Mouse (Mus musculus): ENCODE data around the gene Tmem54. TPM values are rescaled to one million over a fixed set of nuclear protein-coding genes. Genes with fewer than 3 reads are reported as not detected.

The Tmem54 gene
- polyA plus RNA-seq, 1 experiment from 2014 or later = 0.96 TPM

- Histone ChIP-seq H3K4me3 (ENCODE audit: low read length) (peak overlapping the region; percentile 5), H3K4me1 (ENCODE audit: control insufficient read depth, insufficient read depth, low read length) (peaks cover 15% of the 10 kb centered on the region), H3K9ac (ENCODE audit: low read length) (no peak overlapping the region), H3K27me3 (ENCODE audit: control insufficient read depth, insufficient read depth, low read length) (peaks cover 19% of the 10 kb centered on the region), H3K36me3 (ENCODE audit: control insufficient read depth, insufficient read depth) (no peaks in the 10 kb centered on the region), H3K9me3 (replicated peaks; ENCODE audit: control insufficient read depth, low read length) (no peaks in the 10 kb centered on the region), H3K27ac (ENCODE audit: low read length) (no peak overlapping the region), H3K4me2 (ENCODE audit: low read depth, low read length) (peak overlapping the region; percentile 36)
- ATAC-seq (replicated peaks; ENCODE audit: extremely low read depth, insufficient read depth, low FRiP score) = 0 out of 2 replicates have a peak, but pooled peaks have one; percentile 46
- 3% methylated on average over 17 of the region's 17 CpGs for WGBS
Observed at GRCm38 (mm10) chr4:129130755-129131303, 25.5 kb downstream of the Tmem54 start.

- peaks cover 25% of the 10 kb centered on the region for H3K4me1 ChIP-seq (ENCODE audit: control insufficient read depth, insufficient read depth, low read length)
- peak; percentile 16; the same call in 1 of the 2 replicates for ATAC-seq (replicated peaks; ENCODE audit: extremely low read depth, insufficient read depth, low FRiP score)
Observed at GRCm38 (mm10) chr4:129134799-129135585, 29.6 kb downstream of the Tmem54 start.

GRCm38 (mm10) chr4:129135637-129136036, 30.3 kb downstream of the Tmem54 start:
- ATAC-seq (replicated peaks; ENCODE audit: extremely low read depth, insufficient read depth, low FRiP score) = no peak
- no peak overlapping the region for H3K4me2 ChIP-seq (ENCODE audit: low read depth, low read length)

More at GRCm38 (mm10) chr4:129134799-129135585, 29.6 kb downstream of the Tmem54 start:
- Histone ChIP-seq H3K9ac (ENCODE audit: low read length) (no peak overlapping the region), H3K4me3 (ENCODE audit: low read length) (peak overlapping the region; percentile 15; the same call in 1 of the 2 replicates), H3K4me2 (ENCODE audit: low read depth, low read length) (peak overlapping the region; percentile 49), H3K36me3 (ENCODE audit: control insufficient read depth, insufficient read depth) (no peaks in the 10 kb centered on the region), H3K27ac (ENCODE audit: low read length) (no peak overlapping the region), H3K27me3 (ENCODE audit: control insufficient read depth, insufficient read depth, low read length) (peaks cover 16% of the 10 kb centered on the region), H3K9me3 (replicated peaks; ENCODE audit: control insufficient read depth, low read length) (no peaks in the 10 kb centered on the region)
- 10% methylated on average over 15 of the region's 15 CpGs for WGBS

GRCm38 (mm10) chr4:129136189-129136578, 30.8 kb downstream of the Tmem54 start:
- H3K4me2 ChIP-seq (ENCODE audit: low read depth, low read length) = peak overlapping the region; percentile 74
- no peaks in the 10 kb centered on the region for H3K36me3 ChIP-seq (ENCODE audit: control insufficient read depth, insufficient read depth)
- whole genome bisulfite sequencing = 22% methylated on average over 9 of the region's 9 CpGs
- H3K9me3 ChIP-seq (replicated peaks; ENCODE audit: control insufficient read depth, low read length) = no peaks in the 10 kb centered on the region
- H3K27me3 ChIP-seq (ENCODE audit: control insufficient read depth, insufficient read depth, low read length) = peaks cover 16% of the 10 kb centered on the region
- peaks cover 25% of the 10 kb centered on the region for H3K4me1 ChIP-seq (ENCODE audit: control insufficient read depth, insufficient read depth, low read length)
- peak overlapping the region; percentile 79 for H3K9ac ChIP-seq (ENCODE audit: low read length)
- peak overlapping the region; percentile 58 for H3K4me3 ChIP-seq (ENCODE audit: low read length)
- no peak overlapping the region for H3K27ac ChIP-seq (ENCODE audit: low read length)
- ATAC-seq (replicated peaks; ENCODE audit: extremely low read depth, insufficient read depth, low FRiP score) = no peak

More at GRCm38 (mm10) chr4:129135637-129136036, 30.3 kb downstream of the Tmem54 start:
- no peak overlapping the region for H3K9ac ChIP-seq (ENCODE audit: low read length)
- H3K4me3 ChIP-seq (ENCODE audit: low read length) = no peak overlapping the region
- H3K36me3 ChIP-seq (ENCODE audit: control insufficient read depth, insufficient read depth) = no peaks in the 10 kb centered on the region
- WGBS = 54% methylated on average over 2 of the region's 2 CpGs
- H3K27ac ChIP-seq (ENCODE audit: low read length) = no peak overlapping the region
- no peaks in the 10 kb centered on the region for H3K9me3 ChIP-seq (replicated peaks; ENCODE audit: control insufficient read depth, low read length)
- peaks cover 16% of the 10 kb centered on the region for H3K27me3 ChIP-seq (ENCODE audit: control insufficient read depth, insufficient read depth, low read length)
- H3K4me1 ChIP-seq (ENCODE audit: control insufficient read depth, insufficient read depth, low read length) = peaks cover 21% of the 10 kb centered on the region

- no peaks in the 10 kb centered on the region for H3K36me3 ChIP-seq (ENCODE audit: control insufficient read depth, insufficient read depth)
- no peaks in the 10 kb centered on the region for H3K9me3 ChIP-seq (replicated peaks; ENCODE audit: control insufficient read depth, low read length)
- H3K27me3 ChIP-seq (ENCODE audit: control insufficient read depth, insufficient read depth, low read length) = peaks cover 16% of the 10 kb centered on the region
- ATAC-seq (replicated peaks; ENCODE audit: extremely low read depth, insufficient read depth, low FRiP score) = 0 out of 2 replicates have a peak, but pooled peaks have one; percentile 24
- H3K4me1 ChIP-seq (ENCODE audit: control insufficient read depth, insufficient read depth, low read length) = peaks cover 30% of the 10 kb centered on the region
- H3K4me3 ChIP-seq (ENCODE audit: low read length) = peak within 1 kb of the TSS; percentile 58
- H3K9ac ChIP-seq (ENCODE audit: low read length) = peak within 1 kb of the TSS; percentile 79
- 2% methylated on average over 27 of the region's 80 CpGs for WGBS
- 0 out of 2 replicates have a peak within 1 kb of the TSS, but pooled peaks have one; percentile 17 for H3K27ac ChIP-seq (ENCODE audit: low read length)
- H3K4me2 ChIP-seq (ENCODE audit: low read depth, low read length) = peak within 1 kb of the TSS; percentile 74
Observed at GRCm38 (mm10) chr4:129136579-129137391, 31.4 kb downstream of the Tmem54 start, which contains the start of gene Fndc5. Gene Fndc5 (plus strand): TSS chr4:129136999.

- H3K9me3 ChIP-seq (replicated peaks; ENCODE audit: control insufficient read depth, low read length) = no peaks in the 10 kb centered on the region
- H3K4me1 ChIP-seq (ENCODE audit: control insufficient read depth, insufficient read depth, low read length) = peaks cover 39% of the 10 kb centered on the region
- peak overlapping the region; percentile 74 for H3K4me2 ChIP-seq (ENCODE audit: low read depth, low read length)
- no peak for ATAC-seq (replicated peaks; ENCODE audit: extremely low read depth, insufficient read depth, low FRiP score)
- peaks cover 16% of the 10 kb centered on the region for H3K27me3 ChIP-seq (ENCODE audit: control insufficient read depth, insufficient read depth, low read length)
- peak overlapping the region; percentile 58 for H3K4me3 ChIP-seq (ENCODE audit: low read length)
- 0 out of 2 replicates have a peak overlapping the region, but pooled peaks have one; percentile 17 for H3K27ac ChIP-seq (ENCODE audit: low read length)
- H3K9ac ChIP-seq (ENCODE audit: low read length) = peak overlapping the region; percentile 79
- H3K36me3 ChIP-seq (ENCODE audit: control insufficient read depth, insufficient read depth) = 0 out of 2 replicates have a peak, but pooled peaks cover 2% of the 10 kb centered on the region
- WGBS = 55% methylated on average over 14 of the region's 14 CpGs
Observed at GRCm38 (mm10) chr4:129137392-129138321, 32.3 kb downstream of the Tmem54 start.

GRCm38 (mm10) chr4:129139642-129140041, 34.3 kb downstream of the Tmem54 start:
- peaks cover 53% of the 10 kb centered on the region for H3K4me1 ChIP-seq (ENCODE audit: control insufficient read depth, insufficient read depth, low read length)
- WGBS = 54% methylated on average over 5 of the region's 5 CpGs
- no peak overlapping the region for H3K4me2 ChIP-seq (ENCODE audit: low read depth, low read length)
- H3K9ac ChIP-seq (ENCODE audit: low read length) = no peak overlapping the region
- H3K36me3 ChIP-seq (ENCODE audit: control insufficient read depth, insufficient read depth) = 0 out of 2 replicates have a peak, but pooled peaks cover 5% of the 10 kb centered on the region
- H3K27me3 ChIP-seq (ENCODE audit: control insufficient read depth, insufficient read depth, low read length) = peaks cover 16% of the 10 kb centered on the region
- no peaks in the 10 kb centered on the region for H3K9me3 ChIP-seq (replicated peaks; ENCODE audit: control insufficient read depth, low read length)
- H3K27ac ChIP-seq (ENCODE audit: low read length) = no peak overlapping the region
- H3K4me3 ChIP-seq (ENCODE audit: low read length) = no peak overlapping the region
- no peak for ATAC-seq (replicated peaks; ENCODE audit: extremely low read depth, insufficient read depth, low FRiP score)

GRCm38 (mm10) chr4:129140808-129141207, 35.5 kb downstream of the Tmem54 start:
- Histone ChIP-seq H3K4me3 (ENCODE audit: low read length) (no peak overlapping the region), H3K4me1 (ENCODE audit: control insufficient read depth, insufficient read depth, low read length) (peaks cover 53% of the 10 kb centered on the region), H3K9ac (ENCODE audit: low read length) (peak overlapping the region; percentile 40; the same call in 1 of the 2 replicates), H3K27me3 (ENCODE audit: control insufficient read depth, insufficient read depth, low read length) (peaks cover 10% of the 10 kb centered on the region), H3K4me2 (ENCODE audit: low read depth, low read length) (no peak overlapping the region), H3K27ac (ENCODE audit: low read length) (peak overlapping the region; percentile 73), H3K9me3 (replicated peaks; ENCODE audit: control insufficient read depth, low read length) (no peaks in the 10 kb centered on the region), H3K36me3 (ENCODE audit: control insufficient read depth, insufficient read depth) (0 out of 2 replicates have a peak, but pooled peaks cover 5% of the 10 kb centered on the region)
- ATAC-seq (replicated peaks; ENCODE audit: extremely low read depth, insufficient read depth, low FRiP score) = no peak
- 84% methylated on average over 4 of the region's 4 CpGs for WGBS

All from heart, embryonic 16.5 days (tissue).